In genomic region chr1:89421401-89421800, GRCm38 (mm10) we compare ENCODE assay signal across 10 mouse cellular contexts. TPM values are rescaled to one million over a fixed set of nuclear protein-coding genes. Genes with fewer than 3 reads are reported as not detected.
DNase-seq lines count a peak whose midpoint lies in the region; ATAC-seq and TF ChIP-seq lines count a peak whose summit lies in the region.
"Had no signal": no experiment of that assay in that cellular context is flagged by ENCODE, and none has a peak within 500 bp of the region (broad histone marks: within the 10 kb centered on the region; RNA-seq: fewer than 3 reads in every experiment).

No protein-coding gene starts in this region.

- intact Hi-C loops in left cerebral cortex, postnatal 4 days (cut with DNase I), result no loop called here

- H3K27ac ChIP-seq in lung, postnatal 0 days (ENCODE audit: low read length), result no peak overlapping the region
- no peak overlapping the region for H3K27ac ChIP-seq in forebrain, embryonic 11.5 days (ENCODE audit: low read depth, low read length)
- H3K27ac ChIP-seq: liver, embryonic 13.5 days had no signal

- H3K9ac ChIP-seq in lung, postnatal 0 days (replicated peaks; ENCODE audit: low read depth), result no peak overlapping the region
- H3K9ac ChIP-seq in forebrain, embryonic 11.5 days (ENCODE audit: low read length), result no peak overlapping the region
- H3K9ac ChIP-seq: liver, embryonic 13.5 days had no signal

- no peaks in the 10 kb centered on the region for H3K4me1 ChIP-seq in lung, postnatal 0 days (ENCODE audit: insufficient read depth, low read depth, low read length)
- H3K4me1 ChIP-seq in forebrain, embryonic 11.5 days (replicated peaks; ENCODE audit: control insufficient read depth, insufficient read depth, low read length), result no peaks in the 10 kb centered on the region
- H3K4me1 ChIP-seq: liver, embryonic 13.5 days had no signal

- H3K4me3 ChIP-seq in lung, postnatal 0 days (ENCODE audit: low read depth, low read length), result no peak overlapping the region
- H3K4me3 ChIP-seq in forebrain, embryonic 11.5 days (ENCODE audit: low read depth, low read length), result no peak overlapping the region
- H3K4me3 ChIP-seq: liver, embryonic 13.5 days; myocyte had no signal

- peak; percentile 21; the same call in 1 of the 2 replicates for ATAC-seq in lung, postnatal 0 days
- no peak for ATAC-seq in forebrain, embryonic 11.5 days (replicated peaks; ENCODE audit: low FRiP score)

- DNase-seq in left cerebral cortex, postnatal 4 days, result peak; percentile 67
- no peak for DNase-seq in left cerebral cortex, adult 8-10 months (ENCODE audit: low spot score in 2 of 2)
- DNase-seq in adrenal gland, postnatal 25 days, result peak; percentile 25
- DNase-seq in cerebellum, postnatal 10 days, result peak; percentile 81 to 85
- DNase-seq in lung, postnatal 0 days (ENCODE audit: low spot score), result peak; percentile 21
- no peak for DNase-seq in thymus, postnatal 0 days (ENCODE audit: low spot score)
- no peak for DNase-seq in forebrain, embryonic 11.5 days (ENCODE audit: low spot score)
- DNase-seq: liver, embryonic 13.5 days; spleen, adult 18-20 months had no signal

- no peaks in the 10 kb centered on the region for H3K36me3 ChIP-seq in lung, postnatal 0 days (ENCODE audit: insufficient read depth, low read length)
- H3K36me3 ChIP-seq in forebrain, embryonic 11.5 days (ENCODE audit: control insufficient read depth, insufficient read depth, low read length), result no peaks in the 10 kb centered on the region
- H3K36me3 ChIP-seq: liver, embryonic 13.5 days had no signal

- TF ChIP-seq CTCF in lung, postnatal 0 days (IDR thresholded peaks at IDR 0.05), result no peak

- no peaks in the 10 kb centered on the region for H3K27me3 ChIP-seq in lung, postnatal 0 days (replicated peaks; ENCODE audit: insufficient read depth, low read length)
- no peaks in the 10 kb centered on the region for H3K27me3 ChIP-seq in forebrain, embryonic 11.5 days (ENCODE audit: control insufficient read depth, insufficient read depth, low read length)
- H3K27me3 ChIP-seq: liver, embryonic 13.5 days had no signal

- H3K4me2 ChIP-seq in lung, postnatal 0 days (replicated peaks; ENCODE audit: low read depth, low read length), result no peak overlapping the region
- no peak overlapping the region for H3K4me2 ChIP-seq in forebrain, embryonic 11.5 days (ENCODE audit: low read depth, low read length, severe bottlenecking)
- H3K4me2 ChIP-seq: liver, embryonic 13.5 days had no signal

- TF ChIP-seq EP300 in lung, postnatal 0 days (IDR thresholded peaks at IDR 0.05), result no peak

- H3K9me3 ChIP-seq in lung, postnatal 0 days (ENCODE audit: low read length), result no peaks in the 10 kb centered on the region
- H3K9me3 ChIP-seq in forebrain, embryonic 11.5 days (ENCODE audit: control insufficient read depth, low read length), result no peaks in the 10 kb centered on the region
- H3K9me3 ChIP-seq: liver, embryonic 13.5 days had no signal

- WGBS in lung, postnatal 0 days, result 39% methylated on average over 4 of the region's 4 CpGs
- 87% methylated on average over 4 of the region's 4 CpGs for WGBS in forebrain, embryonic 11.5 days

RNA-seq across cellular contexts. Expression of gene Agap1, which starts 33.2 kb away (rescaled TPM):
- total RNA-seq in left cerebral cortex, postnatal 4 days (2021), result 100 to 1,000 TPM; 415 to 416 TPM
- 100 to 1,000 TPM; 269 to 335 (median 295) TPM for total RNA-seq in left cerebral cortex, adult 8-10 months (2022)
- 52.9 and 55.0 TPM in 2 replicates for total RNA-seq in adrenal gland, postnatal 25 days (2021)
- 8.7 and 10.7 TPM in 2 replicates for polyA plus RNA-seq in lung, postnatal 0 days (2015; fragmentation: Nextera tagmentation; extraction: Ambion mirVana)
- 1.3 and 1.6 TPM in 2 replicates for polyA plus RNA-seq in thymus, postnatal 0 days (2015; fragmentation: Nextera tagmentation; extraction: Ambion mirVana)
- polyA plus RNA-seq in forebrain, embryonic 11.5 days (2014; fragmentation: Nextera tagmentation; extraction: Ambion mirVana), result 35.2 and 36.1 TPM in 2 replicates

Comparison
In these comparisons a context has a peak if more than half of its experiments do, and no peak if none do; other contexts are left out.
1. DNase-seq: peak in left cerebral cortex, postnatal 4 days (single experiment), adrenal gland, postnatal 25 days (single experiment), cerebellum, postnatal 10 days (2 of 2) and lung, postnatal 0 days (single experiment); none in left cerebral cortex, adult 8-10 months (0 of 2), thymus, postnatal 0 days (single experiment) and forebrain, embryonic 11.5 days (single experiment).